Mouse (Mus musculus) CH12.LX (cell line): ENCODE measurements around the gene T2.

Source experiments
- CHD2 ChIP-seq: IDR thresholded peaks from 2 replicates; pipeline ENCODE4 v1.6.1; 2011; ENCODE audit warnings: low read length, improper control_type of control experiment
- CTCF ChIP-seq, 2 experiments: IDR thresholded peaks in 1 of 2; conservative IDR thresholded peaks in 1 of 2; 2 replicates each; pipeline ENCODE4 v1.5.1; 2011 to 2012; ENCODE audit warnings: low read depth in 2 of 2, low read length in 2 of 2, improper control_type of control experiment in 1 of 2, inconsistent platforms in 1 of 2, mild to moderate bottlenecking in 1 of 2, moderate library complexity in 1 of 2
- MAZ ChIP-seq: IDR thresholded peaks from 2 replicates; pipeline ENCODE4 v1.6.1; 2012; ENCODE audit warnings: low read depth, mild to moderate bottlenecking, inconsistent platforms, low read length, improper control_type of control experiment, moderate library complexity
- SIN3A ChIP-seq: IDR thresholded peaks from 2 replicates; pipeline ENCODE4 v1.6.1; 2012; ENCODE audit warnings: low read length, improper control_type of control experiment, inconsistent platforms
- SMC3 ChIP-seq: IDR thresholded peaks from 2 replicates; pipeline ENCODE4 v1.6.1; 2011; ENCODE audit warnings: low read depth, low read length, improper control_type of control experiment
- USF1 ChIP-seq: IDR thresholded peaks from 2 replicates; pipeline ENCODE4 v1.6.1; 2014; ENCODE audit warnings: low read depth, mild to moderate bottlenecking, inconsistent platforms, low read length, improper control_type of control experiment
- USF2 ChIP-seq: conservative IDR thresholded peaks from 2 replicates; pipeline ENCODE4 v1.6.1; 2011; ENCODE audit warnings: low read depth, low read length, improper control_type of control experiment
- ZMIZ1 ChIP-seq: IDR thresholded peaks from 2 replicates; pipeline ENCODE4 v1.6.1; 2012; ENCODE audit warnings: low read depth, mild to moderate bottlenecking, inconsistent platforms, low read length, improper control_type of control experiment

DNA sequence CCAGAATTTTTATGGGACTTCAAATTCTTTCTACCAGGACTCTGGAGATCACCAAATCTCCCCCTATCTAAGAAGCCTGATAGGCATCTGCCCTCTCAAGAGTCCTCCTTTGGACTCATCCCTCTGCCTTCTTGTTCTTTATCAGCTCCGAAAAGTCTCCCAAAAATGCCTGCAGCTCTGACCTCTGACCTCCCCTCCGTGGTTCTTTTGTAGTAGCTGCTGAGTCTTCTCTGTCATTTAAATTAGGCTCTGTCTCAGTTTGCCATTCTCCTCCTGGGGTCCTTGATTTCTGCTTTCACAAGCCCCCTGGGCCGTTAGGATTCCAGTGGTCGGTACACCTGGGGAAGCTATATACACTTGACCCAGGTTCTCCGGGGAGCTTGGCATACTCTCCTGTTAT is 74.1 kb downstream of the T2 start:
- TF ChIP-seq CTCF (conservative IDR thresholded peaks at IDR 0.05 in 1 of 2, IDR thresholded peaks at IDR 0.05 in 1 of 2; ENCODE audit: low read depth in 2 of 2, low read length in 2 of 2) (no peak), MAZ (no peak), CHD2 (no peak), SMC3 (no peak), USF2 (no peak), ZMIZ1 (no peak), USF1 (no peak), SIN3A (no peak)
